Mouse (Mus musculus) bone marrow, adult 2 months (tissue): ENCODE data around the gene Wdr17. TPM values are rescaled to one million over a fixed set of nuclear protein-coding genes. Genes with fewer than 3 reads are reported as not detected.
"Not testable (repeated sequence)": the region's sequence is repeated elsewhere in the genome, so short reads cannot be mapped to it uniquely, and the experiment has no call there.

Experiments
- H3K27ac ChIP-seq: fragments of 200-500 bp; 2 replicates; pipeline ENCODE4 v1.5.1; 2012; ENCODE audit warnings: low read depth, mild to moderate bottlenecking, control low read depth, inconsistent platforms, low read length; ENCODE audit not compliant: control insufficient read depth, poor library complexity, insufficient read depth
- H3K4me1 ChIP-seq: fragments of 200-500 bp; 2 replicates; pipeline ENCODE4 v1.6.1; 2011; ENCODE audit warnings: low read length; ENCODE audit not compliant: control insufficient read depth, insufficient read depth
- H3K4me3 ChIP-seq: fragments of 200-500 bp; replicated peaks from 2 replicates; pipeline ENCODE3; 2011; ENCODE audit warnings: mild to moderate bottlenecking, low read depth, low read length, control low read depth; ENCODE audit not compliant: control insufficient read depth
- CTCF ChIP-seq: fragments of 200-500 bp; IDR thresholded peaks from 2 replicates; pipeline ENCODE4 v1.5.1; 2011; ENCODE audit warnings: low read length, control low read depth; ENCODE audit not compliant: control insufficient read depth, insufficient read depth
- POLR2A ChIP-seq: fragments of 200-500 bp; IDR thresholded peaks from 2 replicates; pipeline ENCODE4 v1.6.1; 2011; ENCODE audit warnings: low read depth, mild to moderate bottlenecking, control low read depth, low read length, borderline replicate concordance; ENCODE audit not compliant: control insufficient read depth
- WGBS: fragments of 180-500 bp; shearing (Covaris S2); methylation state at CpG from one replicate; pipeline ENCODE4 v1.1.7; 2018; 5-methylcytosine and 5-hydroxymethylcytosine counted together
- polyA plus RNA-seq: library from polyadenylated mRNA; stranded (reverse); fragments of >200 nt; gene quantifications from 2 replicates; pipeline ENCODE4 v1.2.4, GENCODE M21; 2011; ENCODE audit warnings: low replicate concordance; ENCODE audit not compliant: missing spikeins, insufficient read depth, insufficient read length

The Wdr17 gene
- polyA plus RNA-seq, 1 experiment = 9.5 TPM

- H3K4me3 ChIP-seq = no peak overlapping the region
- H3K27ac ChIP-seq = no peak overlapping the region
- H3K4me1 ChIP-seq = no peaks in the 10 kb centered on the region
- TF ChIP-seq POLR2A (no peak), CTCF (no peak)
Observed at GRCm38 (mm10) chr8:54671806-54672205, 215.2 kb downstream of the Wdr17 start.

- Histone ChIP-seq H3K27ac (no peak overlapping the region), H3K4me3 (no peak overlapping the region), H3K4me1 (no peaks in the 10 kb centered on the region)
- 72% methylated on average over 3 of the region's 3 CpGs for WGBS
- TF ChIP-seq CTCF (no peak), POLR2A (no peak)
Observed at GRCm38 (mm10) chr8:54667756-54668155, 219.2 kb downstream of the Wdr17 start.

- no peak for TF ChIP-seq CTCF
- no peak for TF ChIP-seq POLR2A
- Histone ChIP-seq H3K4me1 (no peaks in the 10 kb centered on the region), H3K4me3 (no peak overlapping the region), H3K27ac (no peak overlapping the region)
- whole genome bisulfite sequencing = 21% methylated on average over 5 of the region's 5 CpGs
Observed at GRCm38 (mm10) chr8:54660675-54661074, 226.3 kb downstream of the Wdr17 start.

DNA sequence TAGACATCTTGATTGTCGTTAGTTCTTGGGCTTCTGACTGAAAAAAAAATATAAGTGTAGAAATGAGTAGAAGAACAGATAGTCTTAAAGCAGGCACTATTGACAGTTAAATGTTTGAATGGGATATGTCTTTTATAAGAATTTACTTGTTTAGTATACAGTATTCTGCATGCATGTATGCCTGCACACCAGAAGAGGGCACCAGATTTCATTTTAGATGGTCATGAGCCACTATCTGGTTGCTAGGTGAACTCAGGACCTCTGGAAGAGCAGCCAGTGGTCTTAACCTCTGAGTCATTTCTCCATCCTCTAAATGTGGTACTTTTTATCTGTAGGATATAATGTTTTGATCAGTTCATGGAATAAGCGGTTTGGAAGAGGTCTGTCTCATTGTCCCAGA lies 227.3 kb downstream of the Wdr17 start:
- no peak for TF ChIP-seq POLR2A
- no peak for TF ChIP-seq CTCF
- WGBS = 82% methylated on average over 2 of the region's 2 CpGs
- H3K4me3 ChIP-seq = no peak overlapping the region
- H3K4me1 ChIP-seq = no peaks in the 10 kb centered on the region
- no peak overlapping the region for H3K27ac ChIP-seq

DNA sequence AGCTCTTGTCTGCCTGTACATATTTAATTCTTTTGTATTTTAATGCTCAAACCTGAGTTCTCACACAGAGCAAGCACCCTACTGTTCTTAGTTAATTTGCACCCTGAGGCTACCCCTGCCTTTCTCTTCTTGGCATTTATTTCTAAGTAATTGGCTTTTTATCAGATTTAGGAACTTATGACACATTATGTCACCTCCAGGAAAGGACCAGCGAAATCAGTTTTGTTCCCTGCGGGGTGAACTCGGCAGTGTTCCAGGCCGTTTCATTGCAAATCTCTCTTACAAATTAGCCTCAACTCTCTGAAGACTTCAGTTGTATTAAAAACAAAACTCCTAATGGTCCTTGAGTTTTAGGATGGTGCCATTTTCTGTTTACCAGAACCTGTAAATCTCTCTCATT lies 248.3 kb downstream of the Wdr17 start:
- TF ChIP-seq CTCF (no peak), POLR2A (no peak)
- Histone ChIP-seq H3K4me1 (no peaks in the 10 kb centered on the region), H3K27ac (no peak overlapping the region), H3K4me3 (no peak overlapping the region)
- 76% methylated on average over 4 of the region's 4 CpGs for WGBS

DNA sequence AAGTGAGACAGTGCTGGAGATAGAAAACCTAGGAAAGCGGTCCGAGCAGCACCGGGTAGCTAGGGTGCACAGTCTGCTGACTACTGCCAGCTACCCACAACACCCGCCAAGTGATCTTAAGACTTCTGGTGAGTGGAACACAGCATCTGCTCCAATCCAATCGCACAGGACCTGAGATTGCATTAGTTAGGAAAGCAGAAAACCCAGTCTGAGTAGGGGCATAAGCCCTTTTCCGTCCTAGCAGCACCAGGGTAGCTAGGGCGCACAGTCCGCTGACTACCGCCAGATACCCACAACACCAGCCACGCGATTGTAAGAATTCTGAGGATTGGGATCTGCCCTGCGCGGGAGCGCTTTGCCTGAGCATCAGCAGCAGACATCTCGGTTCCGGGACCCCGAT lies 270.3 kb downstream of the Wdr17 start:
- 83% methylated on average over 17 of the region's 17 CpGs for WGBS
- H3K4me1 ChIP-seq, H3K27ac ChIP-seq, H3K4me3 ChIP-seq: not testable (repeated sequence)

GRCm38 (mm10) chr8:54610238-54610637 lies 276.7 kb downstream of the Wdr17 start:
- TF ChIP-seq CTCF = no peak
- no peak for TF ChIP-seq POLR2A
- 75% methylated on average over 4 of the region's 4 CpGs for WGBS
- Histone ChIP-seq H3K4me3 (no peak overlapping the region), H3K27ac (no peak overlapping the region), H3K4me1 (no peaks in the 10 kb centered on the region)

DNA sequence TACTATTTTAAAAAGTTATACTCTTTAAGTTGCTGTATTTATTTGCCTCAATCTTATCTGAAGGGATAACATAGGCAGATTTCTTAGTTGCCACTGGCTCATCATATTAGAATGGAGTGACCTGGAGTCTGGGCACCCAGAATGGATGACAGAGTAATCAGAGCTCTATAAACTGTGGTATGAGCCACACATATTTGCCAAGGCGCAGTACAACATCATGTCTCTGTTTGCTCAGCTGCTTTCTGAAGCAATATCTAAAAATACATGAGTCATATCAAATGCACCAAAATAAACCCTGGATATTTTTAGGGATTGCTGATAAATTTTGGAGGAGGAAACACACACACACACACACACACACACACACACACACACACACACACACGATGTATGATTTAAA lies 277.6 kb downstream of the Wdr17 start:
- no peaks in the 10 kb centered on the region for H3K4me1 ChIP-seq
- WGBS = 78% methylated on average over 2 of the region's 2 CpGs
- no peak overlapping the region for H3K4me3 ChIP-seq
- H3K27ac ChIP-seq = no peak overlapping the region
- TF ChIP-seq POLR2A (no peak), CTCF (no peak)

DNA sequence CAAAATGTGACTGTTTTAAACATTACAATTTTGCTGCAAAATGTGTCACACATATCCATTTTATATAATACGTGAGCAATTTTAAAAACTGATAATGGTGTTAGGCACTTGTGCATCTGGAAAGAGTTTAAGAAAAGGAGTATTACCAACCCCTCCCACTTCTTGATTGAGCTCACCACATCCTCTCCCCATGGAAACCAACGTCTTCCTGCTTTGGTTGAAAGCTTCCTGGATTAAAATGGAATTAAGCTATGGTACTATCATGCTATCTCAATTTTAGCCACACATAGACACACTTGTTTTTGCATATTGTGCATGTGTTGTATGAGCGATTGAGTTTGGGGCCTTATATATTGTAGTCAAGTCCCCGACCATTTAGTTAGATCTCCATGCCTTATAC lies 283.5 kb downstream of the Wdr17 start:
- 48% methylated on average over 4 of the region's 4 CpGs for WGBS
- no peak overlapping the region for H3K4me3 ChIP-seq
- H3K27ac ChIP-seq = no peak overlapping the region
- no peaks in the 10 kb centered on the region for H3K4me1 ChIP-seq
- TF ChIP-seq POLR2A = no peak
- no peak for TF ChIP-seq CTCF
